Mouse (Mus musculus) layer of hippocampus, postnatal 10 days (tissue): ENCODE data around the gene Baiap2. TPM values are rescaled to one million over a fixed set of nuclear protein-coding genes. Genes with fewer than 3 reads are reported as not detected.

Source experiments
- DNase-seq, 2 experiments: peaks; one replicate each; pipeline ENCODE4 v3.0.0; 2021; ENCODE audit warnings: low spot score in 2 of 2
- total RNA-seq, 2 experiments: library from RNA; stranded (reverse); gene quantifications; 2 replicates each; pipeline ENCODE4 v1.2.3; 2021

Gene Baiap2
- total RNA-seq, 2 experiments from 2014 or later, result 96.2 to 102 TPM

- DNase-seq, result no peak
Measured at GRCm38 (mm10) chr11:119919432-119919831, 23.1 kb upstream of the Baiap2 start.

- peak; percentile 86 to 91 for DNase-seq
Measured at GRCm38 (mm10) chr11:119919897-119920296, 22.7 kb upstream of the Baiap2 start.

GRCm38 (mm10) chr11:119920668-119921067 lies 21.9 kb upstream of the Baiap2 start:
- no peak for DNase-seq

- no peak for DNase-seq
Measured at GRCm38 (mm10) chr11:119925176-119925575, 17.4 kb upstream of the Baiap2 start.

- DNase-seq, result no peak
Measured at GRCm38 (mm10) chr11:119926762-119927161, 15.8 kb upstream of the Baiap2 start.

- no peak for DNase-seq
Measured at GRCm38 (mm10) chr11:119928023-119928681, 14.4 kb upstream of the Baiap2 start.

- no peak for DNase-seq
Measured at GRCm38 (mm10) chr11:119929603-119930265, 12.8 kb upstream of the Baiap2 start.

- no peak for DNase-seq
Measured at GRCm38 (mm10) chr11:119931809-119932208, 10.8 kb upstream of the Baiap2 start.

- no peak for DNase-seq
Measured at GRCm38 (mm10) chr11:119933142-119933541, 9.4 kb upstream of the Baiap2 start.

GRCm38 (mm10) chr11:119933819-119934583 lies 8.6 kb upstream of the Baiap2 start:
- DNase-seq, result no peak

GRCm38 (mm10) chr11:119934773-119935172 lies 7.8 kb upstream of the Baiap2 start:
- DNase-seq, result no peak

- peak; percentile 67 to 77 for DNase-seq
Measured at GRCm38 (mm10) chr11:119935457-119935856, 7.1 kb upstream of the Baiap2 start.

- DNase-seq, result no peak
Measured at GRCm38 (mm10) chr11:119936456-119936855, 6.1 kb upstream of the Baiap2 start.

- peak in 1 of 2 experiments; percentile 46 for DNase-seq
Measured at GRCm38 (mm10) chr11:119937216-119937615, 5.3 kb upstream of the Baiap2 start.

- DNase-seq, result no peak
Measured at GRCm38 (mm10) chr11:119937772-119938502, 4.6 kb upstream of the Baiap2 start.

- no peak for DNase-seq
Measured at GRCm38 (mm10) chr11:119939073-119939710, 3.4 kb upstream of the Baiap2 start.

- no peak for DNase-seq
Measured at GRCm38 (mm10) chr11:119939711-119940106, 2.9 kb upstream of the Baiap2 start.

GRCm38 (mm10) chr11:119940142-119940541 lies 2.4 kb upstream of the Baiap2 start:
- no peak for DNase-seq

- no peak for DNase-seq
Measured at GRCm38 (mm10) chr11:119941794-119942193, 769 bp upstream of the Baiap2 start.

GRCm38 (mm10) chr11:119942201-119942726 lies 299 bp upstream of the Baiap2 start:
- DNase-seq, result no peak
